Mouse (Mus musculus) CH12.LX (cell line): ENCODE measurements around the gene Tns2. TPM values are rescaled to one million over a fixed set of nuclear protein-coding genes. Genes with fewer than 3 reads are reported as not detected.

Experiments used
- DNase-seq: peaks from one replicate; pipeline ENCODE4 v3.0.0-alpha.2; 2013; ENCODE audit errors: extremely low read depth
- H3K27ac ChIP-seq: 2 replicates; pipeline ENCODE4 v1.5.1; 2012; ENCODE audit warnings: low read depth, mild to moderate bottlenecking, control low read depth, moderate library complexity; ENCODE audit not compliant: insufficient read depth
- H3K27me3 ChIP-seq: replicated peaks from 2 replicates; pipeline ENCODE3; 2012; ENCODE audit warnings: inconsistent platforms
- H3K36me3 ChIP-seq, 2 experiments: replicated peaks in 1 of 2; 2 replicates each; pipeline versions ENCODE3 to v1.6.1; 2012; ENCODE audit warnings: inconsistent platforms in 1 of 2, low read length in 1 of 2, mild to moderate bottlenecking in 1 of 2, mixed read lengths in 1 of 2, moderate library complexity in 1 of 2; ENCODE audit not compliant: control insufficient read depth in 1 of 2, insufficient read depth in 1 of 2
- H3K4me1 ChIP-seq, 2 experiments: 2 replicates each; pipeline ENCODE4 v1.6.1; 2012; ENCODE audit warnings: inconsistent platforms in 1 of 2, moderate library complexity in 1 of 2; ENCODE audit not compliant: insufficient read depth in 2 of 2, control insufficient read depth in 1 of 2
- H3K4me2 ChIP-seq: 2 replicates; pipeline ENCODE4 v1.6.1; 2012; ENCODE audit warnings: low read depth, mild to moderate bottlenecking, control low read depth; ENCODE audit not compliant: poor library complexity, insufficient read depth, severe bottlenecking
- H3K4me3 ChIP-seq, 3 experiments: fragments of 150-350 bp in 1 of 3; sonication (generic) in 1 of 3; replicated peaks in 1 of 3; 2 replicates each; pipeline versions ENCODE3 to v1.5.1; 2011 to 2012; ENCODE audit warnings: low read depth in 2 of 3, low read length in 2 of 3, mild to moderate bottlenecking in 2 of 3, moderate library complexity in 2 of 3, control low read depth in 1 of 3, improper control_type of control experiment in 1 of 3, inconsistent platforms in 1 of 3, mixed read lengths in 1 of 3; ENCODE audit not compliant: poor library complexity in 1 of 3
- H3K79me2 ChIP-seq: replicated peaks from 2 replicates; pipeline ENCODE4 v1.6.1; 2012; ENCODE audit warnings: mild to moderate bottlenecking, moderate library complexity; ENCODE audit not compliant: control insufficient read depth, poor library complexity, insufficient read depth, severe bottlenecking; ENCODE audit errors: extremely low read depth
- H3K9ac ChIP-seq: 2 replicates; pipeline ENCODE4 v1.6.1; 2012; ENCODE audit warnings: low read depth, mild to moderate bottlenecking, control low read depth, moderate library complexity; ENCODE audit not compliant: insufficient read depth
- H3K9me3 ChIP-seq: replicated peaks from 2 replicates; pipeline ENCODE3; 2012; ENCODE audit warnings: low read length, inconsistent platforms, mixed read lengths
- BHLHE40 ChIP-seq: IDR thresholded peaks from 2 replicates; pipeline ENCODE4 v1.6.1; 2011; ENCODE audit warnings: mild to moderate bottlenecking, low read depth, low read length, improper control_type of control experiment
- CHD1 ChIP-seq: IDR thresholded peaks from 2 replicates; pipeline ENCODE4 v1.6.1; 2012; ENCODE audit warnings: low read depth, low read length, improper control_type of control experiment, inconsistent platforms
- E2F4 ChIP-seq: IDR thresholded peaks from 2 replicates; pipeline ENCODE4 v1.6.1; 2011; ENCODE audit warnings: low read depth, low read length, improper control_type of control experiment; ENCODE audit not compliant: insufficient replicate concordance
- ELF1 ChIP-seq: IDR thresholded peaks from 2 replicates; pipeline ENCODE4 v1.6.1; 2014; ENCODE audit warnings: low read depth, mild to moderate bottlenecking, inconsistent platforms, low read length, improper control_type of control experiment
- IRF4 ChIP-seq: IDR thresholded peaks from 2 replicates; pipeline ENCODE4 v1.6.1; 2014; ENCODE audit warnings: low read depth, mild to moderate bottlenecking, inconsistent platforms, low read length, improper control_type of control experiment
- JUN ChIP-seq: IDR thresholded peaks from 2 replicates; pipeline ENCODE4 v1.6.1; 2011; ENCODE audit warnings: low read depth, mild to moderate bottlenecking, low read length, improper control_type of control experiment, moderate library complexity; ENCODE audit not compliant: insufficient read depth
- KAT2A ChIP-seq: IDR thresholded peaks from 2 replicates; pipeline ENCODE4 v1.6.1; 2012; ENCODE audit warnings: low read length, improper control_type of control experiment, inconsistent platforms; ENCODE audit not compliant: insufficient replicate concordance
- MAZ ChIP-seq: IDR thresholded peaks from 2 replicates; pipeline ENCODE4 v1.6.1; 2012; ENCODE audit warnings: low read depth, mild to moderate bottlenecking, inconsistent platforms, low read length, improper control_type of control experiment, moderate library complexity
- MEF2A ChIP-seq: IDR thresholded peaks from 2 replicates; pipeline ENCODE4 v1.6.1; 2014; ENCODE audit warnings: low read depth, mild to moderate bottlenecking, inconsistent platforms, low read length, improper control_type of control experiment, borderline replicate concordance
- MYC ChIP-seq: IDR thresholded peaks from 2 replicates; pipeline ENCODE4 v1.6.1; 2011; ENCODE audit warnings: low read depth, mild to moderate bottlenecking, improper control_type of control experiment, low read length
- NELFE ChIP-seq: IDR thresholded peaks from 2 replicates; pipeline ENCODE4 v1.6.1; 2011; ENCODE audit warnings: low read depth, low read length, improper control_type of control experiment
- PAX5 ChIP-seq: IDR thresholded peaks from 2 replicates; pipeline ENCODE4 v1.6.1; 2012; ENCODE audit warnings: low read length, inconsistent platforms, mixed read lengths
- RAD21 ChIP-seq: IDR thresholded peaks from 2 replicates; pipeline ENCODE4 v1.6.1; 2011; ENCODE audit warnings: low read depth, mild to moderate bottlenecking, low read length, improper control_type of control experiment, moderate library complexity
- RCOR1 ChIP-seq: conservative IDR thresholded peaks from 2 replicates; pipeline ENCODE4 v1.6.1; 2012; ENCODE audit warnings: low read depth, mild to moderate bottlenecking, inconsistent platforms, low read length, improper control_type of control experiment
- SIN3A ChIP-seq: IDR thresholded peaks from 2 replicates; pipeline ENCODE4 v1.6.1; 2012; ENCODE audit warnings: low read length, improper control_type of control experiment, inconsistent platforms
- SMC3 ChIP-seq: IDR thresholded peaks from 2 replicates; pipeline ENCODE4 v1.6.1; 2011; ENCODE audit warnings: low read depth, low read length, improper control_type of control experiment
- TCF12 ChIP-seq: IDR thresholded peaks from 2 replicates; pipeline ENCODE4 v1.6.1; 2014; ENCODE audit warnings: low read depth, mild to moderate bottlenecking, inconsistent platforms, low read length, improper control_type of control experiment
- UBTF ChIP-seq: IDR thresholded peaks from 2 replicates; pipeline ENCODE4 v1.6.1; 2012; ENCODE audit warnings: low read depth, mild to moderate bottlenecking, inconsistent platforms, low read length, improper control_type of control experiment, moderate library complexity
- USF1 ChIP-seq: IDR thresholded peaks from 2 replicates; pipeline ENCODE4 v1.6.1; 2014; ENCODE audit warnings: low read depth, mild to moderate bottlenecking, inconsistent platforms, low read length, improper control_type of control experiment
- USF2 ChIP-seq: conservative IDR thresholded peaks from 2 replicates; pipeline ENCODE4 v1.6.1; 2011; ENCODE audit warnings: low read depth, low read length, improper control_type of control experiment
- ZKSCAN1 ChIP-seq: IDR thresholded peaks from 2 replicates; pipeline ENCODE4 v1.6.1; 2012; ENCODE audit warnings: low read depth, inconsistent platforms, low read length, improper control_type of control experiment, borderline replicate concordance
- ZNF384 ChIP-seq: IDR thresholded peaks from 2 replicates; pipeline ENCODE4 v1.6.1; 2012; ENCODE audit warnings: low read depth, low read length, improper control_type of control experiment, inconsistent platforms
- dilution Hi-C: fragments of 300-500 bp; cut with MboI; formaldehyde crosslinking; loops from 2 replicates; pipeline ENCODE4 v1.14.3; 2020; ENCODE audit warnings: low sequenced_read_pairs; ENCODE audit not compliant: extremely low pct_unique_long_range_greater_than_20kb, extremely low pct_ligation_motif_present
- in situ Hi-C: fragments of 300-500 bp; cut with MboI; formaldehyde crosslinking; loops from 3 replicates; pipeline ENCODE4 v1.14.3; 2019; ENCODE audit warnings: low sequenced_read_pairs, low pct_ligation_motif_present, low pct_unique_long_range_greater_than_20kb, mixed read lengths
- polyA plus RNA-seq: library from polyadenylated mRNA; unstranded; fragments of >175 nt; gene quantifications from 2 replicates; pipeline ENCODE4 v1.2.1, GENCODE M21; 2012; ENCODE audit warnings: low read depth; ENCODE audit not compliant: insufficient read length
- total RNA-seq, 2 experiments: library from RNA; depleted of rRNA; stranded (reverse); fragments of 300-350 nt in 1 of 2; fragments of >200 nt in 1 of 2; gene quantifications; 2 replicates each; pipeline ENCODE4 v1.2.3; 2012 to 2014

Tns2 gene
- total and polyA plus RNA-seq, 3 experiments: 0.13 to 0.34 TPM; not detected in 1

DNA sequence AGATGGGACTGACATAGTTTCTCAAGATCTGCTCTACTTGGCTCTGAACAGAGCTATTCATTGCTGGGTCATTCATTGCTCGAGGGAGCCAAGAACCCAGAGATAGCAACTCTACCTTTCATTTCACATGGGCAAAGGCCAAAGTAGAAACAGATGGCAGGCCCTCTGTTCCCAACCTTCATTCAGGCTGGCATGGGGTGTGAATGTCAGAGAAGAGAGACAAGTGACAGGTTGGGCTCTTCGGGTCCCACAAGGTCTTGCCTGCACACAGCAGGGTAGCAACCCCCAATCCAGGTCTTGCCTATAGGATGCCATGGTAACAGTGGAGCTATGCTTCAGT lies 19.6 kb downstream of the Tns2 start:
- dilution Hi-C loops: no loop called here
- Histone ChIP-seq H3K9me3 (no peaks in the 10 kb centered on the region), H3K79me2 (no peaks in the 10 kb centered on the region), H3K9ac (no peak overlapping the region), H3K36me3 (peaks cover 59 to 88% of the 10 kb centered on the region in 2 experiments), H3K27ac (no peak overlapping the region), H3K27me3 (no peaks in the 10 kb centered on the region), H3K4me1 (no peaks in the 10 kb centered on the region), H3K4me2 (no peak overlapping the region), H3K4me3 (no peak overlapping the region)
- TF ChIP-seq KAT2A: no peak
- TF ChIP-seq TCF12: no peak
- no peak for TF ChIP-seq USF2
- no peak for TF ChIP-seq BHLHE40
- no peak for TF ChIP-seq RAD21
- TF ChIP-seq MAZ: no peak
- no peak for TF ChIP-seq ZKSCAN1
- no peak for TF ChIP-seq NELFE
- no peak for TF ChIP-seq MYC
- TF ChIP-seq CHD1: no peak
- TF ChIP-seq MEF2A: no peak
- no peak for TF ChIP-seq SIN3A
- no peak for TF ChIP-seq UBTF
- TF ChIP-seq ELF1: no peak
- in situ Hi-C loops: no loop called here
- DNase-seq: no peak

DNA sequence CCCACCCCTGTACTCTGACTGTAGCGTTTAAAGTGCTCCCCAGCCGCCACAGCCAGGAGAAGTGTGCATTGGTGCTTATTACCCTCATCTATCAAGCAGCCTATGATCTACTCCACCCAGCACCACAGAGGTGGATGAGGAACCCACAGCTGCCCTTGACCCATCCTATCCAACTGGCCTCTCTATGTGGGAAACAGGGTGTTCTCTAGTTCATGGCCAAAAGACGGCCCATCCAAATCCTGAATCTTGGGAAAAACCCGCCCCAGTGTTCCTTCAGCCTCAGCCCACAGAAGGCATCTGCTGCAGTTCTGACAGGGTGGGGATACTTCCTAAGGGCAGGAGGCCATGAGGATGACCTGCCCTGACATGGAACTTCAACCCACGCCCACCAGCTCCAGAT lies 20.3 kb downstream of the Tns2 start:
- no peak overlapping the region for H3K9ac ChIP-seq
- no peaks in the 10 kb centered on the region for H3K9me3 ChIP-seq
- H3K79me2 ChIP-seq: no peaks in the 10 kb centered on the region
- dilution Hi-C loops: no loop called here
- H3K4me2 ChIP-seq: no peak overlapping the region
- no peaks in the 10 kb centered on the region for H3K4me1 ChIP-seq
- H3K27me3 ChIP-seq: no peaks in the 10 kb centered on the region
- no peak for DNase-seq
- no peak for TF ChIP-seq ZNF384
- TF ChIP-seq IRF4: no peak
- TF ChIP-seq RCOR1: no peak
- no peak for TF ChIP-seq PAX5
- no peak for TF ChIP-seq MYC
- TF ChIP-seq USF2: no peak
- TF ChIP-seq SIN3A: no peak
- no peak for TF ChIP-seq E2F4
- TF ChIP-seq CHD1: no peak
- no peak for TF ChIP-seq SMC3
- no peak for TF ChIP-seq JUN
- TF ChIP-seq USF1: no peak
- no peak overlapping the region for H3K4me3 ChIP-seq
- H3K36me3 ChIP-seq: peaks cover 63 to 88% of the 10 kb centered on the region in 2 experiments
- no peak overlapping the region for H3K27ac ChIP-seq
- in situ Hi-C loops: no loop called here
